Mouse (Mus musculus): ENCODE results near the gene Wdr17. TPM values are rescaled to one million over a fixed set of nuclear protein-coding genes. Genes with fewer than 3 reads are reported as not detected.

Gene Wdr17
- total RNA-seq (2012; rRNA removed) (not detected in 2 replicates), polyA plus RNA-seq (2012; ENCODE audit: insufficient read depth in 1 of 2, insufficient read length in 2 of 2, low read depth in 1 of 2, low replicate concordance in 2 of 2, missing spikeins in 1 of 2) (not detected)

DNA sequence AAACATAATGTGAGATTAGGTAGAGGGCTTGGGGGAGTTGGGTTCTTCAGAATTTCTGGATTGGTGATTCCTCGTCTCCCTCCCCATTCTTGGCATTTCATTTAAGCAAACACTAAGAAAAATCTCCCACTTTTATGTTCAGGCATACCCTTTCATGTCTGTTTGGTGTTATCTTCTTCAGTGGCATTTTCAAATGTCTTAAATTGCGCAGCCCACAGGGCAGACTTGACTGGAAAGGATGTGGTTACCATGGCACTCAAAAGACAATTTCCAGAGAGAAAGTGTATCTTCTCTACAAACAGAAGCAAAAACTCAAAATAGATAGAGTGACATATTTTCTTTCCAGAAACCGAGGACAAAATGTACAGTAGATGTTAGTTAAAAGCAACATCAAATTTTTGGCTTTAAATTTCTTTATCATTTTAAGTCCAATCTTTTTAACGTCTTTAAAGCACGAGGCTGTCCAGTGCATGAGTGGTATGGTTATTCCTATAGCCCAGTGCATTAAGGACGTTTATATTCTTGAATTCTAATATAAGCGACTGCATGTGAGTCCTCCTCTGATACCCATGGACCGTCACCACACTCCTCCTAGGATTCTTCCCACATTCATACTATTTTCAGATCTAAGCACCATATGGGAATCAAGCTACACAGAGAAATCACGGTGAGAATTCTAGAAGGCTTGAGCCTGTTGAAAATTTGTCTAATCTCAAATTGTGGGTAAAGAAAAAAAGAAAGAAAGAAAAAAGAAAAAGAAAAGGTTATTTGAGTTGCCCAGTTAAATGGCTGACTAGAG is at the start of gene Wdr17:
Wdr17 (minus strand) TSS at position 198 of the 799 bp plus-strand sequence.
- H3K9ac ChIP-seq (ENCODE audit: control insufficient read depth, low read depth, low read length, poor library complexity, severe bottlenecking): no peak within 1 kb of the TSS

GRCm38 (mm10) chr8:54932306-54932705 is 45.3 kb upstream of the Wdr17 start:
- H3K9ac ChIP-seq (ENCODE audit: control insufficient read depth, low read depth, low read length, poor library complexity, severe bottlenecking): no peak overlapping the region
- H3K9me3 ChIP-seq (replicated peaks; ENCODE audit: insufficient read depth, low read length): no peaks in the 10 kb centered on the region
- H3K36me3 ChIP-seq (ENCODE audit: control insufficient read depth in 1 of 2, insufficient read depth in 2 of 2, low read length in 2 of 2): no peaks in the 10 kb centered on the region
- H3K4me3 ChIP-seq (ENCODE audit: control insufficient read depth in 1 of 2, insufficient read depth in 1 of 2, low read depth in 2 of 2, low read length in 2 of 2): no peak overlapping the region
- no peaks in the 10 kb centered on the region for H3K79me2 ChIP-seq (ENCODE audit: control insufficient read depth, insufficient read depth, low read length, poor library complexity)
- TF ChIP-seq ZNF384 (IDR thresholded peaks at IDR 0.05; ENCODE audit: low read depth, low read length) (no peak), NRF1 (IDR thresholded peaks at IDR 0.05; ENCODE audit: insufficient read depth, low read depth, low read length, poor library complexity, severe bottlenecking) (no peak)
- H3K4me1 ChIP-seq (ENCODE audit: control insufficient read depth in 1 of 2, insufficient read depth in 2 of 2, low read length in 2 of 2): no peaks in the 10 kb centered on the region
- H3K27me3 ChIP-seq (ENCODE audit: control insufficient read depth in 1 of 2, insufficient read depth in 2 of 2, low read length in 2 of 2): no peaks in the 10 kb centered on the region
- no peak overlapping the region for H3K27ac ChIP-seq (ENCODE audit: control insufficient read depth, low read depth, low read length)
- DNase-seq (ENCODE audit: low read depth, low spot score): no peak

More for the DNA sequence above, at the start of gene Wdr17:
- DNase-seq (ENCODE audit: low read depth, low spot score): no peak
- TF ChIP-seq E2F4 (IDR thresholded peaks at IDR 0.05; ENCODE audit: borderline replicate concordance, low read depth, low read length) (no peak), GATA1 (IDR thresholded peaks at IDR 0.05; ENCODE audit: low read depth, low read length) (no peak), HCFC1 (IDR thresholded peaks at IDR 0.05; ENCODE audit: low read depth, low read length) (no peak), USF2 (IDR thresholded peaks at IDR 0.05; ENCODE audit: borderline replicate concordance in 1 of 2, insufficient read depth in 1 of 2, low read depth in 1 of 2, low read length in 2 of 2) (no peak), RAD21 (IDR thresholded peaks at IDR 0.05; ENCODE audit: low read depth, low read length) (no peak), POLR2AphosphoS5 (IDR thresholded peaks at IDR 0.05; ENCODE audit: borderline replicate concordance, low read depth, low read length) (no peak)
- Histone ChIP-seq H3K79me2 (ENCODE audit: control insufficient read depth, insufficient read depth, low read length, poor library complexity) (no peaks in the 10 kb centered on the region), H3K27me3 (ENCODE audit: control insufficient read depth in 1 of 2, insufficient read depth in 2 of 2, low read length in 2 of 2) (no peaks in the 10 kb centered on the region), H3K4me1 (ENCODE audit: control insufficient read depth in 1 of 2, insufficient read depth in 2 of 2, low read length in 2 of 2) (no peaks in the 10 kb centered on the region), H3K36me3 (ENCODE audit: control insufficient read depth in 1 of 2, insufficient read depth in 2 of 2, low read length in 2 of 2) (no peaks in the 10 kb centered on the region), H3K4me3 (ENCODE audit: control insufficient read depth in 1 of 2, insufficient read depth in 1 of 2, low read depth in 2 of 2, low read length in 2 of 2) (no peak within 1 kb of the TSS), H3K9me3 (replicated peaks; ENCODE audit: insufficient read depth, low read length) (no peaks in the 10 kb centered on the region), H3K27ac (ENCODE audit: control insufficient read depth, low read depth, low read length) (no peak within 1 kb of the TSS)

DNA sequence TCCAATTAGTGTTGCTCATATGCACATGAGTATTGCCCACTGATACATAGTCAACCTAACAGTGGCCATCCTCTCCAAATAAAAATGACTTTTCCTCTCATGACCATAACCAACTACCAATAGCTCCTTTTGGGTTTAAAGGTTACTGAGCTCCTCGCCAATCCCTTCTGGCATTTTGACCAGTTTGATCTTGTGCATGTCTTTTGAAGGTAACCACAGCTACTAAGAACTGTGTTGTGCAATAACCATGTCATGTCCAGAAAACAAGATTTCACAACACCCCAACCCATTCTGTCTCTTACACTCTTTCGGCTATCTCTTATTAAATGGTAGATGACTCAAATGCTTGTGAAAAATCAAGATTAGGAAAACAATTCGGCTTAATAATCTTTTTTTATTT is 38.0 kb upstream of the Wdr17 start:
- no peak overlapping the region for H3K4me3 ChIP-seq (ENCODE audit: control insufficient read depth in 1 of 2, insufficient read depth in 1 of 2, low read depth in 2 of 2, low read length in 2 of 2)
- no peaks in the 10 kb centered on the region for H3K36me3 ChIP-seq (ENCODE audit: control insufficient read depth in 1 of 2, insufficient read depth in 2 of 2, low read length in 2 of 2)
- no peak overlapping the region for H3K27ac ChIP-seq (ENCODE audit: control insufficient read depth, low read depth, low read length)
- no peaks in the 10 kb centered on the region for H3K4me1 ChIP-seq (ENCODE audit: control insufficient read depth in 1 of 2, insufficient read depth in 2 of 2, low read length in 2 of 2)
- TF ChIP-seq MXI1 (IDR thresholded peaks at IDR 0.05; ENCODE audit: low read depth, low read length): no peak
- no peaks in the 10 kb centered on the region for H3K27me3 ChIP-seq (ENCODE audit: control insufficient read depth in 1 of 2, insufficient read depth in 2 of 2, low read length in 2 of 2)
- DNase-seq (ENCODE audit: low read depth, low spot score): no peak
- H3K79me2 ChIP-seq (ENCODE audit: control insufficient read depth, insufficient read depth, low read length, poor library complexity): no peaks in the 10 kb centered on the region
- H3K9ac ChIP-seq (ENCODE audit: control insufficient read depth, low read depth, low read length, poor library complexity, severe bottlenecking): no peak overlapping the region
- H3K9me3 ChIP-seq (replicated peaks; ENCODE audit: insufficient read depth, low read length): no peaks in the 10 kb centered on the region
